Mouse (Mus musculus): ENCODE results near the gene Sema4g.
"Not testable (repeated sequence)": the region's sequence is repeated elsewhere in the genome, so short reads cannot be mapped to it uniquely, and the experiment has no call there.

Gene Sema4g

DNA sequence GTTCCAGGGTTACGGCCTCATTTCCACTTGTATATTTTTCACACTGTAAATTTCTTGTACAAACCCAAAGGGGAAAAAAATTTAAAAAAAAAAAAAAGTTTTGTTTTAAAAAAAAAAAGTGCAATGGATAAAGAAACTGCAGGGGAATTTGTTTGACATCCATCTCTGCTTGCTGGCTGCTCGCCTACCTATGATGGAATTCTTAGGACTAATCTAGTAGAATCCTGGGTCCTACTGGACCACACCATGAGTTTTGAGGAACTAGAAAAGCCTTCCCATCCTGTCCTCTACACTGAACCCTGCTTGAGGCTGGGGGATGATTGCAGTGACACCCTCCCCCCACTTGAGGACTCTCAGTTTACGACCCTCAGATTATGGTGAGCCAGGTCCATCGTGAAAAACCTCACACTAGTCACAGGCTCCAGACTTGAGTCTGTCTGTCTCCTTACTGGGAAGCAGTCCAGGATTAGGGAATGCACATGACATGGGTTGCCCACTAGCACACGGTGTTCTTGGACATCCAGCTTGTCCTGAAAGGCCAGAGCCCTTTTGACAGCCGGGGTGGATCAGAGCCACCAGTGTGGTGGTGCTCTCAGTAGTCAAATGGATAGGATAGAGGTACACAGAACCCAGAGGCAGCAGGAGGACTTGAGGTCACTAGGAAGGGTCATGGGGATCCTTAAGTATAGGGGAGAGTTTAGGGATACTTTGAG lies 38.2 kb downstream of the Sema4g start:
- no peak for DNase-seq

DNA sequence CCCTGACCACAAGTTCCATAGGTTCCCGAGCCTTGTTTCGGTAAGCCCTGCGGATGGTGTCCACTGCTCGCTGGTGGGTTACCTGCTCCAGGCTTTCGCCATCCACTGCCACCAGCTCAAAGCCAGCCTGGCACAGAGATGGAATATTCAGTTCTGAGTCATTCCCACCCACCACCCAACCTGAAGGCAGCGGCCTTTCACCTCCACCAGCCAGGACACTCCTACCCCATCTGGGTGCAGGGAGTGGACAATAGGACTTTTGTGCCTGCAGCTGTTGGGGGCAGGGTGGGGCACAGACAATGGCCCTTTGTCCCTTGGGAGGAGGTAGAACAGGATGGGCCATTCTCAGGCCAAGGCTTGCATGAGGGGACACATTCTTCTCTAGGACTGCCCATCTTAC lies 38.9 kb downstream of the Sema4g start:
- DNase-seq = no peak

DNA sequence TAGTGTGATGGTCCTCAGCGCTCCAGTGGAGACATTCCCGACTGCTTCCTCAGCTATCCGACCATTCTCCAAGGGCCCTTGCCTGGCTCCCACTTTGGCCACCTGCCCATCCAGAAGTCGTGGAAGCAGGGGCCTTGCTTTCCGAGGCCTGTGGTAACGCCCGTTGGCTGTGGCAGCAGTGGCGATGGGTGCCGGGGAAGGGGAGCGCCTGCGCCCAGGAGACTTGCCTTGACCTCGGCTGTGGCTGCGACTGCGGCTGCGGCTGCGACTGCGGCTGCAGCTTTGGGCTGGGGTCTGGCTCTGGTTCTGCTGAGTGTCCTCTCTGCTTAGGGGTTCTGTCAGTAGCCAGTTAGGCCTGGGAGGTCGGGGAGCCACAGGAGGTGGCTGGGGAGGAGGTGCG lies 39.8 kb downstream of the Sema4g start:
- DNase-seq = no peak

DNA sequence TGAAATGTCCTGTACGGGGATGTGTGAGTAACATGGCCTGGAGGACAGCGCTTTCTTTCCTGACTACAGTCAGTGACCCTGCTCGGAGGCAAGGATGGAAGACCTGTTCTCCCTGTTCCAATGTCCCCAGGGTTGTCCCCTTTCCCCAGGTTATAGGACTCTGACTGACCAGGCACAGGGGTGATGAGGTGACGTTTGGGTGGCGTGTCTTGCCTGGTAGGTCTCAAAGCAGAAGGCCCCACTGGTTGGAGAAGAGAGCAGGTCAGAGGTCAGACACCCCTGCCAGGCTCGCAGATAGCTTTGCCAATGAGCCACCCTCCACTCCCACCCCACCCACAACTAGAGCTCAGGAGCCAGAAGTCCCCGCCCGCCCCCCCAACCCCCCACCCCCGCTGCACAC lies 40.7 kb downstream of the Sema4g start:
- DNase-seq = no peak

DNA sequence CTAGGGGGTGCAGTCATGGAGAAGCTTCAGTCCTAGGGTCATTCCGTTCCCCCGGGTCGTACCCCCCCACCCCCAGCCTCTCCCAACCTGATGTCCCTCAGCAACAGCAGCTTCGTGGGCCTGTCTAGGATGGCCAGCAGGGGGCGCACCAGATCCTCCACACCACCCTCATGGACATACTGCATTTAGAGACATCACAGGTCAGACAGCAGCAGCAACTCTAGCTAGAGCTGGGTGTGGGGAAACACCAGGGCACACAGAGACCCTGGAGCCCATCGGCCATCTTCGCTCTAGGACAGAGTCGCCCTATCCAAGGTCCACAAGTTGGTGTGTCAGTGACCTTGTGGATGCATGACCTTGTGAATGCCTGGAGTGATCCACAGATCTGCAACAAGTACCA lies 41.2 kb downstream of the Sema4g start:
- DNase-seq = peak in 1 of 2 experiments; percentile 72

DNA sequence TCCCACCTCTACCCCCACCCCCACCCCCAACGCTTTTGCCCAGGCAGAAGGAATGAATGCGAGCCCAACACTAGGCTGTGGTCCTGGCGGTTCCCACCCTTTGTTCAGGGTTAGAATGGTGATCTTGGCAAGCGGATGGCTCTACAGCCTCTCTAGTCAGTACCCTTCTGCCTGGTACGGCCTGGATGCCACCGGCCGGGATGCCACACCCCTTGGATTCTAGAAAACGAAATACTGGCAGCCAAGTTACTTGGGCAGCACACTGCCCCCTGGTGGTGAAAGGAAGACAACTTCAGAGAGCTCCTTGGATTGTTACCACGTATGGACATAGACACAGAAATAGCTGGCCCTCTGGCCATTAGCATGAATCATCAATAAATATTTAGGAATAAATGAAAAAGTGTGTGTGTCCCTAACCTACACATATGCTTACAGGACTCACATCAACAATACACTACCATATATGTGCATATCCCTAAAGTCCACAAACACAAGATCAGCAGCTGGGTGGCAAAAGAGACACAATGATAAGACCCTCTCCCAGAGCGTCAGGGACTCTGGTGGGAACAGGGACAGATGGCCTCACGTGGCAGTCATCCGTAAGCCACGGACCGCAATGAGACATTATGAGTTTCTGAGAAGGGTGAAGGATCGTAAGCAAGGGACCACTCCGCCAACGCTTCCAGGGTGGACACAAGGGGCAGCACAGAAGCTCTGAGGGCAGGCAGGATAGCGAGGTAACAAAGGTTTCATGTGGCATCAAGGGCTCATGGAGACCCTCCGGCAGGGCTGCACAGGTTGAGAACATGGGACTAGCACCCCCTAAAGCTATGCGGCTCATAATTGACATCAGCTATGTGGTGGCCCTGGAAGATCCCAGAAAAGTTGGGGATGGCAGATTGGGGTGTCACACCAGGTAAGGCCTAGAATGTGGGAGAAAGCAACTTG lies 42.1 kb downstream of the Sema4g start:
- DNase-seq = peak in 1 of 2 experiments; percentile 59

DNA sequence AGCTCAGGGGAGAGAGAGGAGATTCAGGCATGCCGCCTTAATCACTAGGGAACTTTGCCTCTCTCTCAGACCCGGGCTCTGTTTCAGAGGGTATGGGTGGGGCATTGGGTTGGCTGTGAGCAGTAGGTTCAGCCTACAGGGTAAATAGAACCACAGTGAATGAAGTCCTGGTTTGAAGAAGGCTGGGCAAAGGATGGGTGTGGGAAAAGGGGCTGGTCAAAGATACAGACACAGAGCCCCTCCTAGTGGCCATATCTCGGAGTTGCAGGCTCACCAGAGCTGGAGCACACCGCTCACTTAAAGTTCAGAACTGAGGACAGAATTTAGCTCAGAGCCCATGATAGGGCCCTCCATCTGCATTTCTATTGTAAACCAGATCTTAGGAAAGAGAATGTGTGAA lies 42.9 kb downstream of the Sema4g start:
- DNase-seq = peak in 1 of 2 experiments; percentile 61

DNA sequence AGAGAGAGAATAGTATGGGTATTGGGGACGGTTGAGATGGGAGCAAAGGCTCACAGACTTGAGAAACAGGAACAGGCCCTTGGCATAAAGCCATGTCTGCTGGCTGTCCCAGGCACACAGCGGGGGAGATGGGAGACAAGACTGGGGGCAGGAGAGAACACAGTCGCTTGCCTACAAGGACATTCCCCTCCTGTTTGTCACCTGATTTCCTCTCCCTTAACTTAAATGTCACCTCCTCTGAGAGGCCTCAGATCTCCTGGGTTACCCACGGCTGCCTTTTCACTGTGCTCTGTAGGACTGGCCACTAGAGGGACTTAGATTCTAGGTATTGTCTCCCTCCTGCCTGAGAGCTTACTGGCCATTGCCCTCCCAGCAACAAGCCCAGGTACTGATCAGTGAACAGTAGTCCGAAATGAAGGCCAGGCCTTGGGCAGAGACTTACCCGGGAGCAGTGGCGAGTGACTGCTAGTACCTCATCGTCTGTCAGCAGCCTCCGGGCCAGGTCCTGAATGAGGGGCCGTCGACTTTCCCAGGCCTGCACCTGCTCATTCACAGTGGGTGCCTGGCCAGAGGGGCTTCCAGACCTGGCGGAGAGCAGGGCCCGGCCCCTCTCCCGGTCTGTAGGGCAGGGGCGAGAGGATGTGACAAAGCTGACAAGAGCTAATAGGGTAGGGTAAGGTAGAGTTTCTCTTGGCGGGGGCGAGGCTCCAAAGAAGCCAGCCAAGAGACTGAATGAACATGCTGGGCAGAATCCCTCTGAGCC lies 43.9 kb downstream of the Sema4g start:
- DNase-seq = no peak

DNA sequence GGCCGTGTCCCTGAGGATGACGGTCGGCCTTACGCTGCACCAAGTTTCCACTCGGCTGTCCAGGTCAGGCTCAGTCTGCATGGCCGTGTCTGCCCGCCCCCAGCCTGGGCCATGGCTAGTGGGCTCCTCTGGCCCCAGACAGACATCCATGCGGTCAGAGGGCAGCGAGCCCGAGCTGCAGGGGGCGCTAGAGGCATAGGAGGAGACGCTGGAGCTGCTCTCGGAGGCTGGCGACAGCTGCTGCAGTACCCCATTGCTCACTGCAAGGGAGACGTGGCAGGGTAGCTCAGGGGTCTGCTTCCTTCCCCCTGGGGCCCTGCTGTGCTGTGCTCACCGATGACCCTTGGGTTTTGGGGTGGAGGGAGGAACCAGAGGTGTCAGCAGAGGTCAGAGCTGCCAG lies 48.0 kb downstream of the Sema4g start:
- DNase-seq = peak in 1 of 2 experiments; percentile 48

DNA sequence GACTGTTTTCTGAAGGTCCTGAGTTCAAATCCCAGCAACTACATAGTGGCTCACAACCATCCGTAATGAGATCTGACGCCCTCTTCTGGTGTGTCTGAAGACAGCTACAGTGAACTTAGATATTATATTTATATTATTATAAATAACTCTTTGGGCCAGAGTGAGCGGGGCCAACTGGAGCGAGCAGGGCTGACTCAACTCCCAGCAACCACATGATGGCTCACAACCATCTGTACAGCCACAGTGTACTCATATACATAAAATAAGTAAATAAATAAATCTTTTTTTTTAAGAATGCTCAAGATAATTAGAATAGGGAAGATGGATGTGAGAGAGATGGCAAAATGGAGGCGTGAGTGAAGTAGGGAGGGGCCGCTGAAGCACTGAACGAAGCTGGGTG lies 49.3 kb downstream of the Sema4g start:
- DNase-seq = not testable (repeated sequence)

DNA sequence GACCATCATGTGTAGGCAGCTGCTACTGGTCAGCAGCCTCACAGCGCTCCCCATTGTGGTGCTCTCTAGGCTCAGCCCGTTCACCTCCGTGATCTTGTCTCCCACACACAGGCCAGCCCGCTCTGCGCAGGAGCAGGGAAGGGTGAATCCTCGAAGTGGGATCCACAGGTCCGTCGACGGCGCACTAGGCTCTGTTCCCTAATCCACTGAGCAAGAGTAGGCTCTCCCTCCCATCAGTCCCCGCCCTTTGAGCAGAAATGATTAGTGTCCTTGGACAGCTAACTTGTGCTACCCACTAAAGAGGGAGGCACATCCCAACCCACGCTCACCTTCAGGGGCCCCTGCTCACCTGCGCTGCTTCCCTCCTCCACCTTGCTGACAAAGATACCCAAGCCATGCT lies 51.3 kb downstream of the Sema4g start:
- no peak for DNase-seq

DNA sequence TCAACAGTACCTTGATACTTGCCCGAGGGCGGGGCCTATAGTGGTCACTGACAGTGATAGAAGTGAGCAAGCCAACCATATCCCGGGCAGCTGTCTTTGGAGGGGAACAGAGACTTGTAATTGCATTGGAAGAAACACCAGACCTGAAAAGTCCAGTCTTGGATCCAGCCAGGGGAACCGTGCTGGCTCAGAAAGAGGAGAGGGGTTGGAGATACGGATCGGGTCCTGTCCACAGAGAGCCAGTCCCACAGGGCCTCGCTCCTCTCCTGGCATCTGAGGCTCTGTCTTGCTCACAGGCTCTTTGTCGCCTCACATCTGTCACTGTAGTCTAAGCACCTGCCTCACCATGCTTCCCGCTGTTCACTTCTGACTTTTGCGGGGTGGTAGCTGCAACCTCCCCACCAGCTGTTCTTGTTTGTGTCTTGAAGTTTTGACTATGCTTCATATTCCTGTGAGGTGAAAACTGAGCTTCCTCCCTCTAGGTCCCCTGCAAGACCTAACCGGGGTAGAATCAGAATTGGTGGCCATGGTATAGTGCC lies 55.6 kb downstream of the Sema4g start:
- no peak for DNase-seq

DNA sequence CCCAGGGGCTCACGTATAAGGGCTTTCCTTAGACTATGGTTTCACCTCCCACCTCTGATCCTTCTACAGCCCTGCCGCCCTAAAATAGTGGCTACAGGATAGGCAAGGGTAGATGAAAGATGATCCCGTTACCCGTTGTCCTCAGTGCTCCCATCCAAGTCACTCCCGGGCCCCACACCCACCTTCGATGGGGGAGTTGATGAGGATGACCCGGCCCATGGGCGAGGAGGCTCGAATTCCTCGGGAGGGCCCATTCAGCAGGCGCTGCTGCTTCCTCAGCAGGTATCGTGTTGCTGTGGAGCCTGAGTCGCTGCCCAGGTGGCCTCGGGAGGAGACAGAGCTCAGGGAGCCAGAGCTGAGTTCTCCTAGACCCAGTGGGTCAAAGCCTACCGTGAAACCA lies 56.3 kb downstream of the Sema4g start:
- no peak for DNase-seq

DNA sequence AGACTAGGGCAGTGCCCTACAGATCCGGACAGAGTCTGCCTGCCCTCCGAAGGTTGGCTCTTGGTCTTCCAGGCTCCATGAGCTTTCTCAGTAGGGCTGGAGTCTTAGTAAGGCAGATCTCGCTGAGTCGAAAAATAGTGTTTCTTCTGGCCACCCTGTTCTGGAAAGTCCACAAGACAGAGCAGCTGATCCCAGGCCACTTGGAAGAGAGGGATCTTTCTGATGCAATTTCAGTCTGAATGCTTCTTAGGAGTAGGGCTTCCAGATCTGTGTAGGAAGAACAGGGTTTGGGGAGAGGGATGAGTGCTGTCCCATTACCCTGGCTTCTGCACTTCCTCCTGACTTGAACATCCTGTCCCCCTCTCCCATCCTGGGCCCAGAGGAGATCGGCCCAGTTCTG lies 56.8 kb downstream of the Sema4g start, which contains the start of gene Pdzd7:
Gene Pdzd7 (minus strand): TSS at position 67 of the 400 bp plus-strand sequence.
- DNase-seq = no peak

DNA sequence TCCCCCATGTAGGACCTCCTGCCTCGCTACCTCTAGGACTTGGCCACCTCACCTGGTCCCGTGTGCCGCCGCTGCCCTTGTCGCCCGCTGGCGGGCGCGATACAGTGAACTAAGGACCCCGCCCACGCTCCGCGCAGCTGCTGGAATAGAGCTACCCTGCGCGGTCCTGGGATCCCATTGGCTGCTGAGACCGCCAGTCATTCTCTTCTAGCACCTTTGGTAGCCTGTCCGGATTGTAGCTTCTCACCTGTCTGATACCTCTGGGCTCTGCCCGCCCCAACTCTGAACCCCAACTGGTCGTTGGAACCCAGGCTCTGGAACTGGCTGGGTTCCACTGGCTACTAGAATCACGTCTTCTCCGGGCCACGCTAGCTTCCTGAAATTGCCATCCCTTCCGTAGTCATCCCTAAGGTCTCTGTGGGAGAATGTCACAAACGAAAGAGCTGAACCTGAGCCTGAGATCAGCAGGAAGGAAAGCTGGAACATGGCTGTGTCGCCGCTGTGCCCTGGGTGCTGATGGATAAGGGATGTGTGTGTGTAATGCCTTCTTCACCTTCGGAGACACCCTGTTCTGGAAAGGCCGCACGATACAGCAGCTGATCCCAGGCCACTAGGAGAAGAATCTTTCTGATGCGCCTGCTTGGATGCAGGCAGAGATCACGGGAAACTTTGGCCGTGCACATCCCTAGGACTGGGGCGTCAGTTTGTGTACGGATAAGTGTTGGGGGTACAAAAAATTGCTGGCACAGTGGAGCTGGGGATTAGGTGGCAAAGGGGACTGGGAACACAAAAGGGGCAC lies 57.8 kb downstream of the Sema4g start:
- peak; percentile 54 to 66 for DNase-seq

DNA sequence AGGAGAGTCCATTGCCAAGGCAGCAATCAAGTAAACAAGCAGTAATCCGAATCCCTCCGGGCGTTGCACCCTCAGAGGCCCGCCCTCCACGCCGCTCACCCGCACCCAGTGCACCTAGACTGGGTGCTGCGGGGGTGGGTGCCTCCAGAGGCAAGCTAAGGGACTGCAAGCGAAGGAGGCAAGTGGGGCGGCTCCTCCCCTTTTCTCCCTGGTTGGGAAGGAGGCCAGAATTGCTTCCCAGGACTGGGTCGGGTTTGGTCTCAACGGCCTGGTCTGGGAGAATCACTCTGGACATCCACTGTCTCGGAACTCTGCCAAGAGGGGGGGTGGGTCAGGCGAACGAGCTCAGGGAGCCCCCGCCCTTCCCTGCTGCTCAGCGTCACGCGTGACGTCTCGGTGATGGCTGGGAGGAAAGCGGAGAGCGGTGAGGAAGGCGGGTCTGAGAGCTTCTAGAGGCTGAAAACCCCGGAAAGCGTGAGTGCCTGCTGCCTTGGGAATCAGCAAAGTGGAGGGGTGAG lies 58.6 kb downstream of the Sema4g start, which contains the start of gene Sfxn3:
Gene Sfxn3 (plus strand): TSS at position 87 of the 518 bp plus-strand sequence.
- peak; percentile 71 to 77 for DNase-seq

DNA sequence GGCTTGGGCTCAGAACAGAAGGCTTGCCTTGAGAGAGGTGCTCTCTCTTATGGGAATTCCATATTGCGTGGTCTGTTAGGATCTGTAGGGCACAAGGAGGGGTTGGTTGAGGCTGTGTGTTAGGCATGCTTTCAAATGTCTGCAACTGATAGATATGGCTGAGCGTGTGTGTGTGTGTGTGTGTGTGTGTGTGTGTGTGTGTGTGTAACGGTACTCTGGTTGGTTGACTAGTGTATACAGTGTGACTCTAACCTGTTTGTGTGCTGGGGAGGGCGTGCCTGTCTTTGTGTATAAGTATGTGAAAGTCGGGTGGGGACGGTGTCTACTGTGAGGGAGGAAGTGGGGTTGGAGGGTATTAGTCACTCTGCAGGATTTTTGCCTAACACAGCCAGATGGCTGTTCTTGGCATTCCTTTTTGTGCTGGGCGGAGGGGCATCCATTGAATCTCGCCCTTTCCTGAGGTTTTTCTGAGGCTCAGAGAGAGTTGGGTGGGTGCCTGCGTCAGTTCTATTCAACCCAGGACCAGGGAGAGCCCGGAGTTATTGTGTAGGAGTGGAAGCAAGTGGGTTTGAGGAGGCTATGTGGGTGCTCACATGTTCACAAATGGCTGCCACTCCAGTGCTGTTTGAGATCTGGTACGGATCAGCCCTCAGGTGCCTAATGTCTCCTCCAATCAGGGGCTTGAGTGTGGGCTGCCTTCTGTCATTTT lies 59.2 kb downstream of the Sema4g start:
- peak in 1 of 2 experiments; percentile 42 for DNase-seq

DNA sequence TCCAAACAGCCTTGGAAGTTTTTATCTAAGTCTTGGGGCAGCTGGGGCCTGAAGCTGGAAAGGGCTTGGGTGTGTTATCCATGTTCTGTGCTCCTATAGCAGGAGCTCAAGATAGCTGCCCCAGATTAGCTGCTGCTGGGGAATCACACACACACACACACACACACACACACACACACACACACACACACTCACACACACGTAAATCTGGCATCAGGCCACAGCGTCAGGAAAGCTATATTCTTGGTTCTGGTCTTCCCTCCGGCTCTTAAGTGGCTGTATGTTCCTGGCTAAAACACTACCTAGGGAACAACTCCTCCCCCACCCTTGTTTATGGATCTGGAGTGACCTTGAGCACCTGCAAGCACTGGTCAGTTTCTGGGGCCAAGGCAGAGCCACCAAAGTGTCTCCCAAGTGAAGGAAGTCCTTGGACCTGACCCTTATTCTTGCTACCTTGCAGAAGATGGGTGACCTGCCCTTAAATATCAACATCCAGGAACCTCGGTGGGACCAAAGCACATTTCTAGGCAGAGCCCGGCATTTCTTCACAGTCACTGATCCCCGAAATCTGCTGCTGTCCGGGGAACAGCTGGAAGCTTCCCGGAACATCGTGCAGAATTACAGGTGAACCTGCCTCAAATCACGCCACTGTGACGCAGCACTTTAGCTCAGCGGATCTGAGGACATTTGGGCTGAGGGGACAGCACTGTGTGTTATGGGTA lies 59.9 kb downstream of the Sema4g start:
- no peak for DNase-seq

DNA sequence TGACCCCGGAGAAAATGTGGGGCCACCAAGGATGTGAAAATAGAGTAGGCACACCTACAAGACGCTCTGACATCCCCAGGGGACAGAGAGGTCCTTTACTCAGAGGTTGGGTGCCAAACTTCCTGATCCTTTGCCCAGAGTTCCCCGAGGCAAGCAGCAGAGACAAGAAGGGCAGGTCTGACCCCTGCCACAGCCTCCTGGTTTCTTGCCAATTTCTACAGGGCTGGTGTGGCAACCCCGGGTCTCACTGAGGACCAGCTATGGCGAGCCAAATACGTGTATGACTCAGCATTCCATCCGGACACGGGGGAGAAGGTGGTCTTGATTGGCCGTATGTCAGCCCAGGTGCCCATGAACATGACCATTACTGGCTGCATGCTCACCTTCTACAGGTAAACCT lies 60.6 kb downstream of the Sema4g start:
- no peak for DNase-seq

Data from spleen, adult 18-20 months (tissue).